Mouse (Mus musculus) cerebellum, adult 9-11 months (tissue): ENCODE results near the gene Skint7.
"Not testable (repeated sequence)": the region's sequence is repeated elsewhere in the genome, so short reads cannot be mapped to it uniquely, and the experiment has no call there.

Source experiments
- DNase-seq: peaks from one replicate; pipeline ENCODE4 v3.0.0; 2022

The Skint7 gene

GRCm38 (mm10) chr4:111972623-111973022 is at the start of gene Skint7:
Skint7 (plus strand) TSS chr4:111972923.
- no peak for DNase-seq

- DNase-seq, result no peak
These were observed 11.4 kb upstream of the Skint7 start for GRCm38 (mm10) chr4:111961309-111961708.

GRCm38 (mm10) chr4:111963241-111963640 is 9.5 kb upstream of the Skint7 start:
- DNase-seq, result not testable (repeated sequence)

GRCm38 (mm10) chr4:111963669-111964068 is 9.1 kb upstream of the Skint7 start:
- DNase-seq, result no peak

GRCm38 (mm10) chr4:112005969-112006368 is 33.2 kb downstream of the Skint7 start, which contains the start of gene Skint1:
Skint1 (plus strand) TSS chr4:112006269.
- DNase-seq, result no peak
